Mouse (Mus musculus) ovary, postnatal 14 days (tissue): ENCODE measurements at regions not wholly inside any gene's neighbourhood (a gene's known extent, or its start where the extent isn't known, plus 50 kb on each side); places are given as distances from the start of the nearest gene placed in this dataset.

ENCODE experiments used
- DNase-seq: peaks from one replicate; pipeline ENCODE4 v3.0.0; 2022; ENCODE audit warnings: low spot score

DNA sequence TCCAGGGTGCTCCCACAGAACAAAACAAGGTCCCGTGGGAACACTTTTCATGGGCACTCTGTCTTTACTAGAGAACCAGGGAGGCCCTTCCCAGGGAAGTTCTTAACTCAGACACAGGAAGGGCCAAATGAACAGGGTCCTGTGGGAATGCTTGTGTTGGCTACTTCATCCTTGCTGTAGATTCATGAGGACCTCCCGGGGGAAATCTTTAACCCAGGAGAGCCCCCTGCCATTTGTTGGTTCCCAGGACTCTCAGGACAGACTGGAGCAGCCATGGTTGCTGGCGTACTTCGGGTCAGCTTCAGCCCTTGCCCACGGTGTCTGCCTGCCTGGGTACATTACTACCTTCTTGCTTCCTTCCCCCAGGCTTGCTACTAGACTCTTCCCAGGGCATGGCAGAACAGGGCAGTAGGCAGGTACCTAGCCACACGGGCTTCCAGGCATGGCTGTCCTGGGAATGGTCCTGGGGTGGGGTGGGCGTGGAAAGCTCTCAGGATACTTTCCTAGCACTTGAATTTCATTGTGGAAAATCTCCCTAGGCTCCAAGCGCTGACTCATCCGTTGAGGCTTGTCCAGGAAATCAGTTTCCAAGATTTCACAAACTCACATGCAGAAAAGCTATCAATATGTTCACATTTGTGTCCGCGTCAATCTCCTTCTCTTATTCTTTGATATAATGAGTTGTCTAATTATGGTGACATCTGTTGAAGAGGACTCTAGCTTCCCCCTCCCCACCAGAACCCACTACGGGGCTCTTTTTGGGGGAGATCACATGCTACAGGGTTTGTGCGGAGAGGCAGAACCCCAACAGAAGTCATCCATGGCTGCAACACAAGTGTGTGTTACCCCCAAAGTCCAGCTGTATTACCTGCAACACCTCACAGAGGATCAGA, 148.6 kb downstream of the Sec61b start:
- no peak for DNase-seq

DNA sequence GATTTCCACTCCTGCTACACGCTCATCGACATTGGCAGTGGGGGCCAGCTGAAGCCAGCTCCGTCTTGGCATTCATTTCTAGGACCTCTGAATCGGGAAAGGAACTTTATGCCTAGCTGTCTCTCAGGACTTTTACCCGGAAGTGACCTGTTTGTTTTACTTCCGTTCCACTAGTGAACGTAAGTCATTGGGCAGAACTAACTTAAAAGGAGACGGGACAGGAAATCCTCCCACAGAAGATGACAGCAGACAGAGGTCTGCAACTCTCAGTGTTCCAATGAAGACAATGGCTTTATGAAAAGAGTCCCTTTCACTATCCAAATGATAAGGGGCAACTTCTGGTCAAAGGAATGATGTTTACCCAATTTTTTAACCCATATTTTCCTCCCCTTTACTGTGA, 155.5 kb downstream of the Sec61b start:
- DNase-seq, result no peak

DNA sequence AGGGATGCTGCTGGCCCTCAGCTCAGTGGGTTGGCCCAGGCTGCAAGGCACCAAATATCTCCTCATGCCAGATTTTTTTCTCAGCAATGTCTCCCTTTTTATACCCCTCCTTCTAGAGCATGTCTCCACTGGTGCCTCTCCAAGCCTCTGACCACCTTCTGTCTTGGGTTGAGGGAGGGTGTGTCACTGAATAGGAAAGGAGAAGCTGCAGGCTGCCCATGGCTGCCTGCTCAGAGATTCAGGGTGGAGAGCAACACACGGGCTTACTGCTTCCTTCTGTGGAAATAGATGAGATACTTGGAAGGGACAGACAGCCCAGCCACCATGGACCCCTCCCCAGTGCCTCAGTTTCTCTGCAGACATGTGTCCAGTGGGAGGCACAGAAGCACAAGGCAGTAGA, 156.0 kb downstream of the Sec61b start:
- DNase-seq, result no peak

DNA sequence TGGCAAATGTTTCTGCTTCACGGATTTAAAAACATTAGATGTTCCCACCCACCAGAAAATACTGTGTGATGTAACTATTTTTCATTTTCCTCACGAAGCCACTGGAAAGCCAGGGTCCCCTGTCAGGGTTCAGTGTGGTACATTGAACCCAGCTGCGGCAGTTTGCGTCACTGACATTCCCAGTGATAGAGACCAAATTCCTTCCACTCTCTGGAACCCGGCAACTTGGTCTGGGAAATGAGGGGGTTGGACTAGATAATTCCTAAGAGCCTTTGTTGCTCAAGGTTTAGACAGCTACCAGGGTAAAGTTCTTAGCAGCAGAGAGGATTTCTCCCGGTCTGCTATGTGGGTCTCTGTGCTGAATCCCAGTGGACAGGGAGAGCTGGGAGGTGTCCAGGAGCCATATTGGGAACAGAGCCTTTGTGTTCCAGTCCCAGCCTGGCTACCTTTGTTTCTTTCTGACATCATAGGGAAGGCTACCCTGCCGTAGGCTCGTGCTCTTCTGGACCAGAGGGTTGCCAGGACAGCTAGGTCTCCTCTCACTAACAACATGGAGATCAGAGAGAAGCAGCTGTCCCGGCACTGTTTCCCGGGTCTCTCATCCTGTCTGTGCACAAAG, 164.5 kb downstream of the Sec61b start:
- DNase-seq, result no peak

DNA sequence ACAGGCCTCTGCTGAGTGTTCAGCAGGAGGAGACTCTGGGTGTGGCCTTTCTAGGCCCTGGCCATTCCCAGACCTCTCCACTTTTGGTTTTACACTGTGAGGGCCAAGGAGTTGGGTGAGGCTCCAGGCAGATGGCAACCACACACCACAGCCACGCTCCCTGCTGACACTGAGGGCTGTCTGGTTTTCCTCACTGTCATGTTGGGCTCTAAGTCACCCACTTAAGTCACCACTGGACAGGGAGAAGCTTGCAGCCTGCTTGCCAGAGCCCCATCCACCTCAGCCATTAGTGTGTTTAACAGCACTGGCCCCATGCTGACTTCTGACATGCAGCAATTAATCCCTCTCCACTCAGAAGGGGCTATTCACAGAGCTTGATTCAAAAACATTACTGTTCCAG, 170.6 kb downstream of the Sec61b start:
- DNase-seq, result no peak

DNA sequence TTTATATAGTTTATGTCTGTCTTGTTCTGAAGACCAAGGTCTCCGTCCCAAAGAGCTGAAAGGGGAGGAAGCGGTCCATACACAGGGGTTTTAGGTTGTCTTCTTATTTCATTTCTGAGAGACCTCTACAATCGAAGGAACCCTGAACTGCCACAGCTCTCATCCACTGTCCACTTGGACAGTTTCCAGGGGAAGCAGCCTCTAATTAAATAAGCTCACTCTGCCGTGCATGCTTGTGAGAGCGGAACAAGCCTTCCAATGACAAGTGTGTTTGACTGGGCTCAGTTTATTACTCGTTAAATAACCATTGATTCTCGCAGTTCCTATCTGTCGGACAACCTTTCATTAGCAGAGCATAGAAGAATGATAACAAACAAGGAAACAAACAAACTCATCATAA, 174.2 kb downstream of the Sec61b start:
- DNase-seq, result no peak

DNA sequence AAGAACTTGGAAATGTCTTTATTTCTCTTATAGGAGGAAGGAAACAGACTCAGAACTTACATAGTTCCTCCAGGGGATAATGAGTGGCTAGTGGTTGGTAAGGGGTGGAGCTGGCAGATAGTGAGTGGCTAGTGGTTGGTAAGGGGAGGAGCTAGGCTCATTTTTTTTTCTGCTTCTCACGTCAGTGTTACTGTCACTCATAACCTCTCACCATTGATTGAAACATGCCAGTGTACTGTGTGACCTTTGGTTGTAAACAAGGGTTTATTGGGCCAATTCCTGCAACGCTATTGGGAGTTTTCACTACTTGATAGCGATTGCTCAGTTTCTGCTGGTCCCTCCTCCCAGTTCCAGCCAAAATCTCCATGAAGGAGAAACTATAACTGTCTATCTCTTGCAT, 175.5 kb downstream of the Sec61b start:
- no peak for DNase-seq

DNA sequence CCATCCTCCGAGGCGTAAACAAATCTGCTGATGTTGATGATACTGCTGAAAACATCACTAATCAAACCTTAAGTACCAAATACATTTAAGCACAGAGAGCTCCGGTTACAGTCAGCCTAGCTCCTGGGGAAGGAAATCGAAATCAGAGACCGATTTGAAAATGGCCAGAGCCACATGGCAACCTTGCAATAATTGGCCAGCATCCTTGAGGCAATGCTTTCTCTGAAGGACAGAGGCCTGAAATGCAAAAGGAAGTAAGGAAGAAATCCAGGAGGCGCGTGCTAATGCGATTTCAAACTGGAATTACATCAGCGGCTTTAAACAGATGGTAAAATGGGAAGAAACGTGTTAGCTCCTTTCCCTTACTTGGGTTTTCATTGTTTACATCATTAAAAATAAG, 177.1 kb downstream of the Sec61b start:
- DNase-seq, result no peak

DNA sequence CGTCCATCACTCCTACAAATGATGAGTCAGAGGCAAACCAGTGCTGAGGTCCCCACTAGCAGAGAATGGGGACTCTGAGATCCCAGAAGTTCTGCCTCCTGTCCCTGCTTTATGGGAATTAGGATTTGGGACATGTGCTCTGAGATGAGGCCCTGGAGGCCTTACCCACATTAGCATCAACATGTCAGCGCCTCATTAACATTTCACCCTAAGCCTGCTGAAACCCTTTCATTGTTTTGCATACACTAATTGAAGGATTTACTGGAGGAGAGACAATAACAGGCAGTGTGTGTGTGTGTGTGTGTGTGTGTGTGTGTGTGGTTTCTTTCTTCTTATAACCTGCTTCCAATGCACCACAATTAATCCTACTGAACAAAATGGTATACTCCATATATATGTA, 178.7 kb downstream of the Sec61b start:
- no peak for DNase-seq

DNA sequence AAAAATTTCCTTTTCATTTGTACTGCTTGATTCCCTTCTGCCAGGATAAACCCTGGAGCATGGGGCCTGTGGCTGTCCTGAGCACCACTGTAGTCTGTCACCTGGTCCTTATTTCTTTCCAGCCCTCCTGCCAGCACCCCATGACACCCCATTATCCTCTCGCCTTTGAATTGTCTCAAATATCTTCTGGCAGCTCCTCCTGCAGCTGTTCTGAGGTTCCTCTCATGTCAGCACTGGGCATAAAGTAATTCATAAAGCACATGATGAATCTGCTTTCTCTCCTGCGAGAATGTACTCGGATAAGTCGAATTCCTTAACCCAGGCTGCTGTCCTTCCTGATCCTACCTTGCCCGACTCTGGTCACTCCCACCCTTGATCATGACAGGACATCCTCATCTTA, 195.1 kb downstream of the Sec61b start:
- DNase-seq, result no peak

DNA sequence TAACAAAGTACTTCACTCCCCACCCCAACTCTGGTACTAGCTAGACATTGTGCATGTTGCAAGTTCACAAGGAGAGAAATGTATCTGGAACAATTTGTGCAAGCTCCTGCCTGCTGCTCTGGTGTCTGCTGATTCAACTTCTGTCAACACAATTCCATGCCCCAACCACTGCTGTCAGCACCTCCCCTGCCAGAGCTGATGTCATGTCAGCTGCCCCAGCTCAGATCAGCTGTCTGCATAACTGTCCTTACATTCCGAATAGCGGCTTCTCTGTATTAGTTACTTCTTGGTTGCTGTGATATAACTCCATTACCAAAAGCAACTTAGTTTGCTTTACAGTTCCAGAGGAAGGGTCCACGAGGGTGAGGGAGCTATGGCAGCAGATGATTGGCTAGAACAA, 196.0 kb downstream of the Sec61b start:
- DNase-seq, result no peak

DNA sequence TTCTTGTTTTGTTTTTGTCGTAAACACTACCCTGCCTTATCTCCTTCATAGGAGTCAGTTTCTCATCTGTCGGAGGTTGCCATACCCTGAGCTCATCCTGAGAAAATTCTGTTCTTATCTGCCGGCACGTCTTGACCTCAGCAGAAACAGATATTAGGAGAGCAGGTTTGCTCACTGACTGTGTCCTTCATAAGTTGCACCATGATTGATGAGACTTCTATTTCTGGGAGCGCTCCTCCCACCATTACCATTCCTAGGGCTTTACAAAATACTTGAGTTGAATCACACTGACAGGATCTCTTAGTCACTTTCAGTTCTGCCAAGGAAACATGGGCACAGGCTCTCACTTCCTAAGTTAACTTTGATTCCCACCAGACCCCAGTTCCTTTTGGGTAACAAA, 196.9 kb downstream of the Sec61b start:
- DNase-seq, result no peak

DNA sequence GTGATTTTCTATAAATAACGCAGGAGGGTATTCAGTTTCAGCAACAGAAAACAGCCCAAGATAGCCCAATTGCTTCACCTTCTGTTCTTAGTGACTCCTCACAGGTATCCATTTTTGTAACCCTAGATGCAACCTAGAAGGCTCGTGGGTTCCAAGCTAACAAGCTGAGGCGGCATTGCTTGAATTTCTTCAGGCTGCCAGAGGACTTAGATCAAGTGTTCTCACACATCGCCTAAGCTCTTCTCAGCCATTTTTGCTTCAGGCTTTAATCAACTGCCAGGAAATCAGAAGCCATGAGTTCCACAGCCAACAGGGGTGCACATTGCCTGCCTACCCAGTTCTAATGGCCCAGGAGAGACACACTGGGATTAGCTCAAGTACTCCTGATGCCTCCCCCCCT, 206.7 kb downstream of the Sec61b start:
- no peak for DNase-seq

DNA sequence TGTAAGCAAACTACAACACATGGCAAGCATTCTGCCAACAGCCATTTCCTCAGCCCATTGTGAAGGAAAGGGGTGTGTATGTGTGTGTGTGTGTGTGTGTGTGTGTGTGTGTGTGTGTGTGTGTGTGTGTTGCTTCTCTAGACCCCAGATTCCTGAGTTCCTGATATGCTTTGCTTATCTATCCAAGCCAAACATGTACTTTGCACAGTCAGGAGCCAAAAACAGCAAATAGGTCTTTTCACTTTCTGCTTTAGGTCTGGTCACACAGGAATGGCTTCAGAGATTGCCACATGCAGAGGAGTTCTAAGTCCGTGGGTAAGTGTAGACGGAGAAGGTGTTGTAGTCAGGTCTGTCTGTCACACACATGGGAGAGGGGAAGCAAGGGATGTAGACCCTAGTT, 216.7 kb downstream of the Sec61b start:
- DNase-seq, result no peak

DNA sequence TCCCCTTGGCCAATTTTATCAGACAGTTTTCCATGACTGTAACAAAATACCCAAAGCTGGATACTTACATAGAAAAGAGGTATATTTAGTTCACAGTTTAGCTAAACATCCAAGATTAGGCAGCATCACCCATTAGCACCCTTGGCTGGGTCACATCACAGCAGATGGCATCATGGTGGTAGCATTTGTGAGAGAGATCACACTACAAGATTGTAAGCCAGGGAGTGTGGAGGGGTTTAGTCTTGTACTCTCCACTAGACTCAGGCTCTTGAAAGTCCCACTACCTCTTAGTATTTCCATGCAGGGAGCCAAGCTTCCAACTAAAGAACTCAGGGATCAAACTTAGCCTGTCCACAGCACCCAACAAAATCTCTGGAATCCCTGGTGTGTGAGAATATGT, 218.2 kb downstream of the Sec61b start:
- DNase-seq, result no peak

DNA sequence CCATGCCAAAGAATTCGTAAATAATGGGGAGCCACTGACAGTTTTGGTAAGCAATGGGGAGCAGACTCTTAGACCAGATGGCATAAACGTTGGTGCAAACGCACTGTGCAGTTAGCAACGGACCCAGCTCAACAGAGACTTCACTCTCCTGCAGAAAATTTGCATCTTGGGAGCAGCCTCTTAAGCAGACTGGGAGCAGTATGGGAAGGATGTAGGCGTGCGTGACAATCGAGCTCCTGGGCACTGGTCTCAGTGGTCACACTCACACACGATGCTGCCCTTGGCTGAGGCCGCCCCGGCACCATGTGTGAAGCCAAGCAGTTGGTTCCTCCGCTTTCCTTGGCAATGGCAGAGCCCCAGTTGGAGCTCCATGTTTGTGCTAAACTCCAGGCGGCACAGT, 218.8 kb downstream of the Sec61b start:
- no peak for DNase-seq

DNA sequence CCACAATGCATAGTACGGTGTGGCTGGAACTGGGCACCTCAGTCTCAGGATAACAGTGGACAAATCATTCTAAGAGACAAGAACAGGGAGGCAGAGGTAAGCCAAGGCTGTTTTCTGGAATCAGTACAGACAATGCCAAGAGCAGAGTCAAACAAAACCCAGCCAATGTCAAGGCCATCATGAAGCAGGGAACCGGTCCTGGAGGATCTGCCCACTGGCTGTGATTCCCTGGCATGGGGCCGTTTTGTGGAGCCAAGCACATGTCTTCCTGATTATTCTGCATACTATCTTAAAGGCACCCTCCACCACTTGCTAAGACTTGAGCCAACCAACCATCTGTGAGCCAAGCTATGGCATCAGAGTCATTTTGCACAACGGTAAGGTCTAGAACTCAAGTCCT, 222.6 kb downstream of the Sec61b start:
- no peak for DNase-seq

DNA sequence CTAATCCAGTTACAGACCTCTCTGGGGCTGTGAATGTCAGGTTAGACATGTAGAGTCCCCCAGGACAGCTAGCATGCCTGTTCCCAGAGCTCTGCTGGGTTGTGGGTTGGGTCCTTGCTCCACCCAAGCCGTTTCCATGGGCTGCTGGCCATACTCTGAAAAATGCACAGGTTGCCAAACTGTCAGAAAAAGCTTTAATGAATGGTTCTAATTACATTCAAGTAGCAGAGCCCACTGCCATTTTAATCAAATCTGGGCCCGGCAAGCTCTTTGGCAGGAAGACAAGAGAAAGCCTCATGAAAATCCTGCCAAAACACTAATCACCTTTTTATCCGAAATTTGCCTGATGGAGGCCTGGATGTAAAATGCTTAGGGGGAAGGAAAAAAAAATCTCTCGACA, 224.1 kb downstream of the Sec61b start:
- DNase-seq, result no peak

DNA sequence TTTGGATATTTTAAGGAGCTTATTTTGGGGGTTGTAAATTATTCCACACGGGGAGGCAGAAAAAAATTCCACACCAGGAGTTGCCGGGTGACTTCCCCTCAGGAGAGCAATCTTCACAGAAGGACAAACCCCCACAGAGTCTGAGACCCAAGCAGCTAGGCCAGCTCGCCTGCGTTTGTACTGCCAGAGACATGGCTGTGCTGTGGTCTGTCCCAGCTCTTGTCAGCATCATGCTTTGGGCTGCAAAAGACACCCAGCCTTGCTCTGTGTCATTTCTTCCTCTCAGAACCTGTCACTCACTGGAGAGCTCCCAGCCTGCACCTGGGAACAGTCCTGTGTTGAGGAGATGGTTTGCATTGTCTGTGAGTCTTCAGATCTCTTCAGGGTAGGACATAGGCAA, 224.5 kb downstream of the Sec61b start:
- DNase-seq, result no peak

DNA sequence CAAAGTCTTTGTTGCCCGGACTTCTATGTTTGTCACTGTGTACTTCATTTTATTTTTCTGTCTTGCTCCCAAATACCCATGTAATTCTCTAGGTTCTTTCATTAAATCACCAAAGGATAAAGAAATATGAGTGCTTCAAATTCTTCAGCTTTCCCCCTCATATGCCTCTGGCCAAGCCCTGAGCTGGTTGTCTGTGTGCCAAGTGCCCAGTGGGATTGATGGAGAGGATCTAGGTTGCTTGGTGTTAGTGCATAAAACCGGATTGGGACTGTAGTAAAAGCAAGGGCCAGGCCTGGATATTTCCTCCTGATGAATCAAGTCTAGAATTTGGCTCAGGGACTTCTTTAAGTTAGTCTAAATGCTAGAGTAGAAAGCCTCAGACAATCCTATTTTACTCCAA, 229.0 kb downstream of the Sec61b start:
- DNase-seq, result no peak

DNA sequence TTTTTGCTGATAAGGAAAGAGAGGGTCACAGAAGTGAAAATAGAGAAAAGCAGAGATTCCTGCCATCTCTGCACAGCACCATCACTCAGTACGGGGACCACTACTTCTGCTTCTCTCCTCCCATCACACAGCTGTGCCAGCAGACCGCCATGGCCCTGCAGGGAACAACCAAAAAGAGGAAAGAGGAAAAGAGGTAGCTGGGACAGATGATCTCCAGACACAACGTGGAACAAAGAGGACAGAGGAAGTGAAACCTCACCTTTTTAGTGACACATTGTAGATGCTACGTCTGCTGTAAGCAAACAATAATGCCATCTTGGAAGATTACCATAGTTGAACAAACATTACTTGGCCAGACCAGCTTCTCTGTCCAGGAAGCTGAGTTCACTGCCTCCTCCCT, 230.1 kb downstream of the Sec61b start:
- no peak for DNase-seq

DNA sequence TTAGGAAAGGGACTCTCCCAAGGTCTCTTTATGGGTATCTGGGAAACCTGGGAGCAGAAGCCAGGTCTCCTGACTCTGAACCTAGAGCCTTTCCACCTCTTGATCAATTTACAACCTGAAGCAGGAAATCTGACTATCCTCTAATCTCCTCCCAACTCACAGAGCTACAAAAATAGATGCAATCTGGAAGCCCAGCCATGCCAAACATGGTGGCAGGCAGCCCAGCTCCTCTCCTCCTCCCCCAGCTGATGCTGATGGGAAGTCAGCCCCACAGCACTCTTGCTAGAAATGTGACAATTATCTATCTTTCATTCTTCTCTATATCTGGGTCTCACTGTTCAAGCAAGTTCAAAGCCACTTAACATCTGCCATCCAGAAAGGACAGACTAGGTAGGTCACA, 233.5 kb downstream of the Sec61b start:
- no peak for DNase-seq

DNA sequence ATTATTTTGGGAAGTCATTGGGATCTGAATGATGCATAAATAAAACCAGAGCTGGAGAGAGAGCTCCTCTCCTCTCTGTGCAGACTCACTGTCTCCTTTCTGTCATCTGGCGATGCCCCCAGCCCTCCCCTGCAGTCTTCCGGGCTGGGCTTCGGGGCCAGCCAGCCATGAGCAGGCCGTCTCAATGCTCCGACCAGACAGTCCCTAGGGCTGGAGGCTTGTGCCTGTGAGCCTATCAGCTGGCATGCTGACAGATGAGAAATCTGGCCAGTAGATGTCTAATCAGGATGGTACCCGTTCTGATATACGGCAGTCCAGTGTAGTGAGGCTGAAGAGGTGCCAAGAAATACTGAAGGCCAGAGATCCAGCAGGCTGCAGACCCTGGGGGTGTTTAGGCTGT, 238.9 kb downstream of the Sec61b start:
- no peak for DNase-seq
